Mouse (Mus musculus): ENCODE results near the gene Cdip1. TPM values are rescaled to one million over a fixed set of nuclear protein-coding genes. Genes with fewer than 3 reads are reported as not detected.

Gene Cdip1
- polyA plus RNA-seq, 1 experiment from 2014 or later = 85.8 TPM

DNA sequence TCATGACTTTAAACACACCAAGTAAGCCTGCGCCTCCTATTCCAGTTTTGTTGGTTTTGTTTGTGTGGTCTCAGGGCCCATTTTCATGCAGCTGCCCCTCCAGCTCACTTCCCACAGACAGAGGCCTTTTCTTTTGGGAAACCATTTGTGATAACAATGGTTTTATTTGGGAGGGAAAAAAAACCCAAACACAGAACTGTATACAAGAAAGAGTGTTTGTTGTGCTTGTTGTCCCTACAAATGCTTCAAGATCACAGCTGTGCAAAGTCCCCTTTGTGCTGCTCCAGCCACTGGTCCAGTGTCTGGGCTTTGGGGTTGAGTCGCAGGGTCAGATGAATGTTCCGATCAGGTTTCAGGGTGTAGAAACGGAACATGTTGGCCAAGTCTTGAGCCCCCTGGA is 78.9 kb downstream of the Cdip1 start:
- no peak for ATAC-seq (ENCODE audit: low FRiP score)

DNA sequence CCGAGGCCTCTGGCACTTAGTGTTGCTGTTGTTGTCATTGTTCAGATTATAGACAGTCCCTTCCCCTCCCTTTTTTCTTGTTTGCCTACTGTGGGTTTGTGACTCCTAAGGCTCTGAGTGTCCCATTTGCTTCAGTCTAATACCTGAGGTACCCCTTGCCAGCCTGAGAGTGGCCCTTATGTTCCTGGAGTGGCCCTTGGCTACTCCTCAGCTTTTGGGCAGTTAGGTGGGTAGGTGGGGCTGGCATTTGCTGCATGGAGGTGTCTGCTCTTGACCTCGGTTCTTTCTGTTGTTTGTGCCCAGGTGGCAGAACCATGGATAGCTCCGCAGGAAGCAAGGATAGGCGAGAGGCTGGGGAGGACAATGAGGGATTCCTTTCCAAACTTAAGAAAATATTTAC is 84.6 kb downstream of the Cdip1 start:
- WGBS = 75% methylated on average over 4 of the region's 4 CpGs
- no peaks in the 10 kb centered on the region for H3K4me1 ChIP-seq (ENCODE audit: control insufficient read depth, insufficient read depth, low read length)
- no peak overlapping the region for H3K9ac ChIP-seq (ENCODE audit: low read length)
- H3K36me3 ChIP-seq (ENCODE audit: control insufficient read depth, insufficient read depth, low read length) = peaks cover 30% of the 10 kb centered on the region
- H3K4me2 ChIP-seq = no peak overlapping the region
- no peaks in the 10 kb centered on the region for H3K9me3 ChIP-seq (ENCODE audit: control insufficient read depth, low read length)
- ATAC-seq (ENCODE audit: low FRiP score) (no peak), DNase-seq (ENCODE audit: low spot score, missing footprints) (no peak)
- H3K27ac ChIP-seq (ENCODE audit: low read depth, low read length) = no peak overlapping the region
- H3K27me3 ChIP-seq (ENCODE audit: control insufficient read depth, insufficient read depth, low read length) = no peaks in the 10 kb centered on the region
- no peak overlapping the region for H3K4me3 ChIP-seq (ENCODE audit: low read depth, low read length)

More for the DNA sequence above, 78.9 kb downstream of the Cdip1 start:
- Histone ChIP-seq H3K27me3 (ENCODE audit: control insufficient read depth, insufficient read depth, low read length) (no peaks in the 10 kb centered on the region), H3K4me3 (ENCODE audit: low read depth, low read length) (no peak overlapping the region), H3K36me3 (ENCODE audit: control insufficient read depth, insufficient read depth, low read length) (peaks cover 31% of the 10 kb centered on the region), H3K9me3 (ENCODE audit: control insufficient read depth, low read length) (no peaks in the 10 kb centered on the region), H3K4me1 (ENCODE audit: control insufficient read depth, insufficient read depth, low read length) (no peaks in the 10 kb centered on the region), H3K27ac (ENCODE audit: low read depth, low read length) (no peak overlapping the region), H3K4me2 (no peak overlapping the region), H3K9ac (ENCODE audit: low read length) (no peak overlapping the region)
- WGBS = 95% methylated on average over 4 of the region's 4 CpGs
- no peak for DNase-seq (ENCODE audit: low spot score, missing footprints)

- 93% methylated on average over 1 of the region's 1 CpGs for WGBS
- H3K36me3 ChIP-seq (ENCODE audit: control insufficient read depth, insufficient read depth, low read length) = peaks cover 30% of the 10 kb centered on the region
- no peak overlapping the region for H3K9ac ChIP-seq (ENCODE audit: low read length)
- no peaks in the 10 kb centered on the region for H3K9me3 ChIP-seq (ENCODE audit: control insufficient read depth, low read length)
- H3K4me1 ChIP-seq (ENCODE audit: control insufficient read depth, insufficient read depth, low read length) = no peaks in the 10 kb centered on the region
- no peaks in the 10 kb centered on the region for H3K27me3 ChIP-seq (ENCODE audit: control insufficient read depth, insufficient read depth, low read length)
- H3K27ac ChIP-seq (ENCODE audit: low read depth, low read length) = no peak overlapping the region
- ATAC-seq (ENCODE audit: low FRiP score) = no peak
- no peak for DNase-seq (ENCODE audit: low spot score, missing footprints)
- H3K4me2 ChIP-seq = no peak overlapping the region
- H3K4me3 ChIP-seq (ENCODE audit: low read depth, low read length) = no peak overlapping the region
Observed at GRCm38 (mm10) chr16:4702646-4703045, 87.4 kb downstream of the Cdip1 start.

DNA sequence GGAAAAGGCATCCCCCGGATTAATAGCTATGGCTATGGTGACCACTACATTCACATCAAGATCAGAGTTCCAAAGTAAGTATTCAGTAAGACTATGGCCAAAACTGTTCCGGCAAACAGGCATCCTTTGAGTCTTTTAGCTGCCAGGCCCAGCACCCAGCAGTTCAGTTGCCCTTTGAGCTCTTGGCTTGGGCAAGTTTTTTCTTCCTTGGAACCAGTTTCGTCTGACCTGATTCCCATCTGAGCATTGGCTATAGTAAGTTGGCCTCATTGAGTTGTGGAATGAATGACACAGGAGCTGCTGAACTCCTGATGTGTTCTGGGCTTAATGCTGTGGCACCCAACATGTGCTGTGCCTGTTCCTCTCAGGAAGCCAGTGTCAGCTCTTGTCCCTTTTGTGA is 88.9 kb downstream of the Cdip1 start:
- H3K36me3 ChIP-seq (ENCODE audit: control insufficient read depth, insufficient read depth, low read length) = peaks cover 36% of the 10 kb centered on the region
- H3K4me1 ChIP-seq (ENCODE audit: control insufficient read depth, insufficient read depth, low read length) = no peaks in the 10 kb centered on the region
- DNase-seq (ENCODE audit: low spot score, missing footprints) (no peak), ATAC-seq (ENCODE audit: low FRiP score) (no peak)
- no peaks in the 10 kb centered on the region for H3K27me3 ChIP-seq (ENCODE audit: control insufficient read depth, insufficient read depth, low read length)
- H3K9me3 ChIP-seq (ENCODE audit: control insufficient read depth, low read length) = no peaks in the 10 kb centered on the region
- H3K4me2 ChIP-seq = no peak overlapping the region
- no peak overlapping the region for H3K4me3 ChIP-seq (ENCODE audit: low read depth, low read length)
- WGBS = 100% methylated on average over 3 of the region's 3 CpGs
- H3K9ac ChIP-seq (ENCODE audit: low read length) = no peak overlapping the region
- H3K27ac ChIP-seq (ENCODE audit: low read depth, low read length) = no peak overlapping the region

Other genes with a start within 250 kb of the Cdip1 start
- gene Srl, start 248.5 kb downstream of the Cdip1 start, polyA plus RNA-seq (2014; fragmentation: Nextera tagmentation; extraction: Ambion mirVana) = 20.0 and 20.9 TPM in 2 replicates
- 18.2 and 18.9 TPM in 2 replicates for gene Tfap4, start 230.4 kb downstream of the Cdip1 start, polyA plus RNA-seq (2014; fragmentation: Nextera tagmentation; extraction: Ambion mirVana)
- 16.6 and 27.2 TPM in 2 replicates for gene Glis2, start 195.6 kb downstream of the Cdip1 start, polyA plus RNA-seq (2014; fragmentation: Nextera tagmentation; extraction: Ambion mirVana)
- gene Pam16, start 165.3 kb downstream of the Cdip1 start, polyA plus RNA-seq (2014; fragmentation: Nextera tagmentation; extraction: Ambion mirVana) = 97.1 and 99.1 TPM in 2 replicates
- 6.1 and 7.0 TPM in 2 replicates for gene Vasn, start 150.4 kb downstream of the Cdip1 start, polyA plus RNA-seq (2014; fragmentation: Nextera tagmentation; extraction: Ambion mirVana)
- 53.4 and 57.0 TPM in 2 replicates for gene Dnaja3, start 150.3 kb downstream of the Cdip1 start, polyA plus RNA-seq (2014; fragmentation: Nextera tagmentation; extraction: Ambion mirVana)
- gene Coro7, start 110.5 kb downstream of the Cdip1 start, polyA plus RNA-seq (2014; fragmentation: Nextera tagmentation; extraction: Ambion mirVana) = 13.6 TPM in 2 replicates
- 174 and 191 TPM in 2 replicates for gene Nmral1, start 70.9 kb downstream of the Cdip1 start, polyA plus RNA-seq (2014; fragmentation: Nextera tagmentation; extraction: Ambion mirVana)
- 82.2 and 82.7 TPM in 2 replicates for gene Hmox2, start 63.9 kb downstream of the Cdip1 start, polyA plus RNA-seq (2014; fragmentation: Nextera tagmentation; extraction: Ambion mirVana)
- gene 4930562C15Rik, start 45.1 kb upstream of the Cdip1 start, polyA plus RNA-seq (2014; fragmentation: Nextera tagmentation; extraction: Ambion mirVana) = 0.29 TPM in 1 of 2 replicates, not detected in the other
- gene Ubald1, start 90.0 kb upstream of the Cdip1 start, polyA plus RNA-seq (2014; fragmentation: Nextera tagmentation; extraction: Ambion mirVana) = 22.1 and 22.2 TPM in 2 replicates
- 63.8 and 66.9 TPM in 2 replicates for gene Mgrn1, start 96.0 kb upstream of the Cdip1 start, polyA plus RNA-seq (2014; fragmentation: Nextera tagmentation; extraction: Ambion mirVana)
- 120 and 132 TPM in 2 replicates for gene Nudt16l1, start 148.5 kb upstream of the Cdip1 start, polyA plus RNA-seq (2014; fragmentation: Nextera tagmentation; extraction: Ambion mirVana)
- gene Anks3, start 173.9 kb upstream of the Cdip1 start, polyA plus RNA-seq (2014; fragmentation: Nextera tagmentation; extraction: Ambion mirVana) = 39.8 and 42.4 TPM in 2 replicates
- gene Sept12, start 207.6 kb upstream of the Cdip1 start, polyA plus RNA-seq (2014; fragmentation: Nextera tagmentation; extraction: Ambion mirVana) = not detected in 2 replicates
- gene Smim22, start 217.0 kb upstream of the Cdip1 start, polyA plus RNA-seq (2014; fragmentation: Nextera tagmentation; extraction: Ambion mirVana) = not detected in 2 replicates
- gene Rogdi, start 223.3 kb upstream of the Cdip1 start, polyA plus RNA-seq (2014; fragmentation: Nextera tagmentation; extraction: Ambion mirVana) = 67.4 and 69.3 TPM in 2 replicates

Measured in midbrain, embryonic 11.5 days (tissue).